Mouse (Mus musculus) embryonic fibroblast, embryonic 13.5 days (primary cell): ENCODE measurements around the gene Unc45b. TPM values are rescaled to one million over a fixed set of nuclear protein-coding genes. Genes with fewer than 3 reads are reported as not detected.
A peak's percentile ranks its signal among the peaks of the same experiment; 100 is the strongest.
"Not testable (repeated sequence)": the region's sequence is repeated elsewhere in the genome, so short reads cannot be mapped to it uniquely, and the experiment has no call there.

Experiments
- H3K27ac ChIP-seq: 2 replicates; pipeline ENCODE4 v1.5.1; 2012; ENCODE audit warnings: low read length, control low read depth, inconsistent platforms; ENCODE audit not compliant: insufficient read depth
- H3K4me1 ChIP-seq: 2 replicates; pipeline ENCODE4 v1.6.1; 2011; ENCODE audit warnings: low read length; ENCODE audit not compliant: control insufficient read depth, insufficient read depth
- H3K4me3 ChIP-seq: 2 replicates; pipeline ENCODE4 v1.5.1; 2011; ENCODE audit warnings: mild to moderate bottlenecking, control low read depth, low read length; ENCODE audit not compliant: insufficient read depth
- CTCF ChIP-seq: IDR thresholded peaks from 2 replicates; pipeline ENCODE4 v1.5.1; 2011; ENCODE audit warnings: mild to moderate bottlenecking, control low read depth, low read length, moderate library complexity, borderline replicate concordance; ENCODE audit not compliant: insufficient read depth
- POLR2A ChIP-seq: IDR thresholded peaks from 2 replicates; pipeline ENCODE4 v1.6.1; 2011; ENCODE audit warnings: low read depth, mild to moderate bottlenecking, control low read depth, low read length, moderate library complexity
- polyA plus RNA-seq: library from polyadenylated mRNA; stranded (reverse); fragments of >200 nt; gene quantifications from 2 replicates; pipeline ENCODE4 v1.2.4, GENCODE M21; 2011; ENCODE audit warnings: low read depth; ENCODE audit not compliant: missing spikeins, insufficient read length

Gene Unc45b
- polyA plus RNA-seq, 1 experiment: not detected

DNA sequence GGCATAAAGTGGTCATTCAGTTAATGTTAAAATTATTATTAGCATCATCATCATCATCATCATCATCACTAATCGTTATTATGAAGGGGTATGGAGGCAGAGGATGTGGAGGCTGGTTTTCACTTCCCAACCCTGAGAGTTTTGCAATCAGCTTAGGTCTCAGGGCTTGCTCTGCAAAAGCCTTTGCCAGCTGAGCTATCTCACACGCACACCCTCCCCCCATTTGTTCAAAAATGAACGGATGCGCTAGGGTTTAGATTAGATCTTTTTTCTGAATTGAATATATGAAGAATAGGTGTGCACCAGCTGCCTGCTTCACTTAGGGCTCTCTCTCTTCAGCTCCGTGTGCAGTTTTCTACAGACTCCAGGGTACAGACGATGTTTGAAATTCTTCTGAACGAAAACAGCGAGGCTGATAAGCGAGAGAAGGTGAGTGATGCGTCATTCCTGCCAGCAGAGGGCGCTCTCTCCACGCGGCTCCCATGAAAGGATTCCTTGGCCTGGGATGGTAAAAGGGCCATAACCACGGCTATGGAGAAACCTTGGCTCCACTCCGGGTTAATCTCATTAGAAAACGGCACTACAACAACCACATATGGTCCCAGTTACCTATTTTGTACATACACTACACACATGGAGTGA lies 4.5 kb downstream of the Unc45b start:
- TF ChIP-seq CTCF: peak; percentile 94
- no peak for TF ChIP-seq POLR2A
- no peak overlapping the region for H3K4me3 ChIP-seq

DNA sequence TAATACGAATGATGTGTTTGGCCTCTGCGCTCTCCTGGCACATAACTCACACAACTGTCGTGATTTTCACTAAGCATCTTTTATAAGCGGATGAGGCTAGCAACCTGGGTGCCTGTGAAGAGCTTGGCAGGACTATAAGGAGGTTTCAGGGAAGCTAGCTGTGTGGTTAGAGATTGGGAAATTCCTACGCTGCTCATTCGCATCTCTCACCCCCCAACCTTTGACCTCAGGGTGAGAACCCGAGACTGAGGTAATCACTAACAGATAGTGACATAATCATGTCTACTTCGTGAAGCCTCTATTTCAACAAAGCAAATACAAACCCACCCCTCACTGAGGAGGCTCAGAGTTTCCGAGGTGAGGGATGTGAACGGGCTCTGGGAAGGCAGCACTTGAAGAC lies 10.4 kb downstream of the Unc45b start:
- Histone ChIP-seq H3K4me3 (no peak overlapping the region), H3K27ac (no peak overlapping the region), H3K4me1 (no peaks in the 10 kb centered on the region)
- no peak for TF ChIP-seq POLR2A
- no peak for TF ChIP-seq CTCF

More for the DNA sequence above, 4.5 kb downstream of the Unc45b start:
- Histone ChIP-seq H3K4me1 (no peaks in the 10 kb centered on the region), H3K27ac (no peak overlapping the region)

DNA sequence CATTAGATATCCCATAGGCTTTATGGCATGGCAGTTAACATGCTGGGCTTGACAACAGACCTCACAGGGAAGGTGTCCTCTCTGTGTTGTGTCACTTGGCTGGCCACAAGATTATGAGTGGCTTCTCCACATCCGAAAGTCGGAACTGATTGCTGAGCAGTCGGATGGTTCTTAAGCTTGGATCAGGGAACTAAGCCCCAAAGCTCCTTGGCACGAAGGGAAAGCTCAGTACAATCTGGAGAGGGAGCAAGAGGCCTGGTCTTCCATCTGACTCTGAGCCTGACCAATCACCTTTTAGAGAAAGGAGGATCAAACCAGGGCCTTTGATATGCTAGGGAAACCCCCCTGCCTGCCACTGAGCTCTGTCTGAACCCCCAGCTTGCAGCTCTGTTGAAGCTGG lies 11.3 kb downstream of the Unc45b start:
- no peak overlapping the region for H3K4me3 ChIP-seq
- H3K4me1 ChIP-seq: no peaks in the 10 kb centered on the region
- H3K27ac ChIP-seq: no peak overlapping the region
- TF ChIP-seq CTCF (no peak), POLR2A (no peak)

DNA sequence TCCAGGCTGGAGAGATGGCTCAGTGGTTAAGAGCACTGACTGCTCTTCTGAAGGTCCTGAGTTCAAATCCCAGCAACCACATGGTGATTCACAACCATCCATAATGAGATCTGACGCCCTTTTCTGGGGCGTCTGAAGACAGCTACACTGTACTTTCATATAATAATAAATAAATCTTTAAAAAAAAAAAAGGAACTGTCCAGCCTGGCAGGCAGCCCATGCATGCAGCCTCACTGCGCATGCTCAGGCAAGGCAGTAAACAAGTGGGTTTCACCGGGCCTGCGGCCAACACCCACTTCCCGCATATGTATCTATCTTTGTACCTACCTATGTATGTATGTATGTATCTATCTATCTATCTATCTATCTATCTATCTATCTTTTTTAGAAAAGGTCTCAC lies 13.6 kb downstream of the Unc45b start:
- not testable (repeated sequence) for H3K4me1 ChIP-seq, H3K27ac ChIP-seq, H3K4me3 ChIP-seq

DNA sequence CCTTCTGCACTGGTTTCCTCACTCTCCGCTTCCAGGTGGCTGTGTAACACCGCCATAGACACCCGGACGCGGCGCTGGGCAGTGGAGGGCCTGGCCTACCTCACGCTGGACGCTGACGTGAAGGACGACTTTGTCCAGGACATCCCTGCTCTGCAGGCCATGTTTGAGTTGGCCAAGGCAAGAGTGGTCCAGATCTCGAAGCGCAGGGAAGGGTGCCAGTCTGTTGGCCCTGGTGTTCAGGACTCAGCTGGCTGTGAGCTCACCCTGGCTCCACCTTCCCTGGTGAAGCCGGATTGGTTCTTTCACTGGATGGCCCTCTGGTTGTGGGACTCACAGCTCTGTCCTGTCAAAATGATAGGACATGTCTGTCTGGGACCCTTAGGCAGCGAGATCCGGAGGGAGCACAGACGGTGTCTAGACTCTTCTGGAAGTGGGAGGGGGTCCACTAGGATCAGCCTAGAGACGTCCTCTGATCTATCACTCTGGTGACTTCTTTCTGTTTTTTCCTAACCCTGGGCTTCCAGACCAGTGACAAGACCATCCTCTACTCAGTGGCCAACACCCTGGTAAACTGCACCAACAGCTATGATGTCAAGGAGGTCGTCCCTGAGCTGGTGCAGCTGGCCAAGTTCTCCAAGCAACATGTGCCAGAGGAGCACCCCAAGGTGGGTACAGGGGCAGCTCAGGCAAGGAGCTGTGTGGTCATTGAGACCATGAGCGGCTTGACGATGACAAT lies 18.7 kb downstream of the Unc45b start:
- Histone ChIP-seq H3K4me1 (no peaks in the 10 kb centered on the region), H3K27ac (no peak overlapping the region), H3K4me3 (no peak overlapping the region)
- TF ChIP-seq POLR2A (no peak), CTCF (no peak)

DNA sequence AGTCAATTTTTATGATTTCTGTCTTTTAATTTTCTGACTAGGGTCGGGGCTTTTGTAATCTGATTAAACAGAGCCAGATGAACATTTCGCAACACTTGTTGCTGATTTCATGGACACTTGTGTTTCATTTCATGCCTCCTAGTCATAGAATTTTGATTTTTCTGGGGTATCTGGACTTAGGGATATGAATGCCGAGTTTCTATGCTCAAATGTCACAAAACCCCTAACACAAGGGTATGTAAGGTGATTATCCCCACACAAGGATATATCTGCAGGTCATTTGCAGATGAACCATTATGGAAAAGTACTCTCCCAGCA lies 19.2 kb downstream of the Unc45b start:
- H3K27ac ChIP-seq: no peak overlapping the region
- H3K4me1 ChIP-seq: no peaks in the 10 kb centered on the region
- H3K4me3 ChIP-seq: no peak overlapping the region
- TF ChIP-seq POLR2A (no peak), CTCF (no peak)

DNA sequence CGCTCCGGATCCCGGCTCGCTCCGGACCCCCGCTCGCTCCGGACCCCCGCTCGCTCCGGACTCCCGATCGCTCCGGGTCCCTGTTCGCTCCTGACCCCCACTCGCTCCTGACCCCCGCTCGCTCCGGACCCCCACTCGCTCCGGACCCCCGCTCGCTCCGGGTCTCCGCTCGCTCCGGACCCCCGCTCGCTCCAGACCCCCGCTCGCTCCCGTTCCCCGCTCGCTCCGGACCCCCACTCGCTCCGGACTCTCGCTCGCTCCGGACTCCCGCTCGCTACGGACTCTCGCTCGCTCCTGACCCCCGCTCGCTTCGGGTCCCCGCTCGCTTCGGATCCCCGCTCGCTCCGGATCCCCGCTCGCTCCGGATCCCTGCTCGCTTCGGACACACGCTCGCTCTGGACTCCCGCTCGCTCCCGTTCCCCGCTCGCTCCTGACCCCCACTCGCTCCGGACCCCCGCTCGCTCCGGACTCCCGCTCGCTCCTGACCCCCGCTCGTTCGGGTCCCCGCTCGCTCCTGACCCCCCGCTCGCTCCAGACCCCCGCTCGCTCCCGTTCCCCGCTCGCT lies 20.1 kb downstream of the Unc45b start:
- not testable (repeated sequence) for H3K4me1 ChIP-seq, H3K4me3 ChIP-seq, H3K27ac ChIP-seq

DNA sequence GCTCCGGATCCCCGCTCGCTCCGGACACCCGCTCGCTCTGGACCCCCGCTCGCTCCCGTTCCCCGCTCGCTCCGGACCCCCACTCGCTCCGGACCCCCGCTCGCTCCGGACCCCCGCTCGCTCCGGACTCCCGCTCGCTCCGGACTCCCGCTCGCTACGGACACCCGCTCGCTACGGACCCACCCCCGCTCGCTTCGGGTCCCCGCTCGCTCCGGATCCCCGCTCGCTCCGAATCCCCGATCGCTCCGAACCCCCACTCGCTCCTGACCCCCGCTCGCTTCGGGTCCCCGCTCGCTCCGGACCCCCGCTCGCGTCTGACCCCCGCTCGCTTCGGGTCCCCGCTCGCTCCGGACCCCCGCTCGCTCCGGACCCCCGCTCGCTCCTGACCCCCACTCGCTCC lies 20.8 kb downstream of the Unc45b start:
- not testable (repeated sequence) for H3K4me3 ChIP-seq, H3K27ac ChIP-seq, H3K4me1 ChIP-seq

DNA sequence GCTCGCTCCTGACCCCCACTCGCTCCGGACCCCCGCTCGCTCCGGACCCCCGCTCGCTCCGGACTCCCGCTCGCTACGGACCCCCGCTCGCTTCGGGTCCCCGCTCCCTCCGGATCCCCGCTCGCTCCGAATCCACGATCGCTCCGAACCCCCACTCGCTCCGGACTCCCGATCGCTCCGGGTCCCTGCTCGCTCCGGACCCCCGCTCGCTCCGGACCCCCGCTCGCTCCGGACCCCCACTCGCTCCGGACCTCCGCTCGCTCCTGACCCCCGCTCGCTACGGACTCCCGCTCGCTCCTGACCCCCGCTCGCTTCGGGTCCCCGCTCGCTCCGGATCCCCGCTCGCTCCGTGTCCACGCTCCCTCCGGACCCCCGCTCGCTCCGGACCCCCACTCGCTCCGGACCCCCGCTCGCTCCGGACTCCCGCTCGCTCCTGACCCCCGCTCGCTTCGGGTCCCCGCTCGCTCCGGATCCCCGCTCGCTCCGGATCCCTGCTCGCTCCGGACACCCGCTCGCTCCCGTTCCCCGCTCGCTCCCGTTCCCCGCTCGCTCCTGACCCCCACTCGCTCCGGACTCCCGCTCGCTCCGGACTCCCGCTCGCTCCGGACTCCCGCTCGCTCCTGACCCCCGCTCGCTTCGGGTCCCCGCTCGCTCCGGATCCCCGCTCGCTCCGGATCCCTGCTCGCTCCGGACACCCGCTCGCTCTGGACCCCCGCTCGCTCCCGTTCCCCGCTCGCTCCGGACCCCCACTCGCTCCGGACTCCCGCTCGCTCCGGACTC lies 21.5 kb downstream of the Unc45b start:
- H3K4me3 ChIP-seq, H3K4me1 ChIP-seq, H3K27ac ChIP-seq: not testable (repeated sequence)

DNA sequence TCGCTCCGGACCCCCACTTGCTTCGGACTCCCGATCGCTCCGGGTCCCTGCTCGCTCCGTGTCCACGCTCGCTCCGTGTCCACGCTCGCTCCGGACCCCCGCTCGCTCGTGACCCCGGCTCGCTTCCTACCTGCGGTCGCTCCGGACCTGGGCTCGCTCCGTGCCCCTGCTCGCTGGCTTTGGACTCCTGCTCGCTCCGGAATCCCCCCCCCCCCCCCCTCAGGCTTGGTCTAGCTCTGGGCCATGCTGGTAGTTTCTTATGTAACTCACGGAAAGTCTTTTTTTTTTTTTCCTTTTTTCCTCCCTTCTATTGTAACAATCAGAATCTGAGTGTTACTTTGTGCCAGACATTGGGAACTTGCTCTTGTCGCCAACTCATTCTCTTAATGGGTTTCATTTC lies 22.8 kb downstream of the Unc45b start:
- 0 out of 2 replicates have a peak overlapping the region, but pooled peaks have one; percentile 14 for H3K4me3 ChIP-seq

DNA sequence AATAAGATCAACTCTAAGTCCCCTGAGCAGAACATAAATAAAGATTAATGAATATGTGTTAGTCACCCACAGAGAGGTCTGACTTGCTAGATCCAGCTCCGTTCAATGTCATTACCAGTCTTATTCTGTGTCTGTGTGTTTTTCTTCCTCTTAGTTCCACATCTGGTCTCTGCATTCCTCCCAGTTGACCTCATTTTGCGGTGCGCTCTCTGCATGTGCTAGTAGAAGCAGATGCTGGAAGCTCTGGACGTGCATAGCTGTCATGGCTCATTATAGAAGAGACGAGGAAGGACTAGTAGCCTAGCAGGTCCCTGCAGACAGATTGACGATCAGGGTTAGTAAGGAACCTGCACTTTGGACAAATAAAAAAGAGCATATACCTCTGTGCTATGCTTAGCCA lies 33.0 kb downstream of the Unc45b start:
- no peak overlapping the region for H3K27ac ChIP-seq
- TF ChIP-seq CTCF (no peak), POLR2A (no peak)
- 0 out of 2 replicates have a peak, but pooled peaks cover 6% of the 10 kb centered on the region for H3K4me1 ChIP-seq
- no peak overlapping the region for H3K4me3 ChIP-seq

More for the DNA sequence above, 22.8 kb downstream of the Unc45b start:
- Histone ChIP-seq H3K27ac (no peak overlapping the region), H3K4me1 (no peaks in the 10 kb centered on the region)
- TF ChIP-seq POLR2A: no peak
- no peak for TF ChIP-seq CTCF
